Mouse (Mus musculus) gastrocnemius, postnatal 10 days (tissue): ENCODE data around the gene Ugp2. TPM values are rescaled to one million over a fixed set of nuclear protein-coding genes. Genes with fewer than 3 reads are reported as not detected.
"Not testable (repeated sequence)": the region's sequence is repeated elsewhere in the genome, so short reads cannot be mapped to it uniquely, and the experiment has no call there.

ENCODE experiments used
- DNase-seq: peaks from one replicate; pipeline ENCODE4 v3.0.0; 2021; ENCODE audit warnings: mixed read lengths
- microRNA-seq, 2 experiments: library from miRNA; unstranded; fragments of <30 nt; microRNA quantifications; one replicate each; pipeline ENCODE4 v1.2.0; 2021
- total RNA-seq, 2 experiments: library from RNA; stranded (reverse); gene quantifications; 2 replicates each; pipeline ENCODE4 v1.2.3; 2021

Ugp2 gene
- total RNA-seq, 2 experiments from 2014 or later: 290 to 306 TPM

DNA sequence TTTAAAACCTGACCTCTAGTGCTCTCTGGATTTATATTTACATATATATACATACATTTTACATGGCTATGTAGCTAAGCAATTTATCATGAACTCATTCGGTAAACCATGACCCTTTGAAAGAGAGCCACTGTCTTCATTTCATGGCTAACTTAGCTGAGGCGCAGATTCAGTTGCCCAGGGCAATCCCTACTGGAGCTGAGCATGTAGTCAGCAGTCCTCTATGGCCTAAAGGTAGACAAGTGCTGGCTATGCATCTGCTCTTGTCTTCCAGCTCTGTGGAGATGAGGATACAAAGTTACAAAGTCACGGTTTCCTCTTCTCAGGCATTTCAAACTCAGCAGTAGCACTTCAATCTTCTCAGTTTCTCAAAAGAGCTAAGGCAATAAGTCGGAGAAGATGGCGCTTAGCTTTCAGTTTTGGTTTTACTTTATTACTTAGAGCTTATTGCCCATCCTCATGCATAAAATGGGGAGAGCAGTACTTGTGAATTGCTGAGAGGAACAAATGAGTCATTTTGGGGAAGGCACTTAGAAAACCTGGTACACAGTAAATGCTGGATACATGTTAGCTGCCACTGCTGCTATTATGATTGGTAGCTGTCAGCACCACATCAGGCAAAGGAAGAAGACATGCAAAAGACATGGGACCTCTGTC, 38.2 kb downstream of the Ugp2 start:
- DNase-seq: no peak

DNA sequence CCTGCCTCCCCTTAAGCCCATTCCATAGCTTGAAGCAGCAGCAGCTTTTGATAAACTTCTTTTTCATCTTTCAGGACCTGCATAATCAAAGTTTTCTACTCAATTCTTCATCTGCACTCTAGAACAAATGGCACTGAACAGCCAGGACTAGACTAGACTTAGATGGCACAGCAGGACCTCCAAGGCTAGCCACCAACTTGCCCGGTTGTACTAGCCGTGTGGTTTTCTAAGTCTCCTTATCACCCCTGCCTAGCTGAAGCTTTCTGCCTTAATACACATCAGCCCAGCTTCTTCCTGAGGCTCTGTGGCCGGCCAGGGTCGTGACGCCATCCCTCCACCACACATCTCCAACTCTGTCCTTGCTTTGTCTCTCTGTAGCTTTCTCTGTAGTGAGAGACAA, 42.9 kb downstream of the Ugp2 start:
- no peak for DNase-seq

DNA sequence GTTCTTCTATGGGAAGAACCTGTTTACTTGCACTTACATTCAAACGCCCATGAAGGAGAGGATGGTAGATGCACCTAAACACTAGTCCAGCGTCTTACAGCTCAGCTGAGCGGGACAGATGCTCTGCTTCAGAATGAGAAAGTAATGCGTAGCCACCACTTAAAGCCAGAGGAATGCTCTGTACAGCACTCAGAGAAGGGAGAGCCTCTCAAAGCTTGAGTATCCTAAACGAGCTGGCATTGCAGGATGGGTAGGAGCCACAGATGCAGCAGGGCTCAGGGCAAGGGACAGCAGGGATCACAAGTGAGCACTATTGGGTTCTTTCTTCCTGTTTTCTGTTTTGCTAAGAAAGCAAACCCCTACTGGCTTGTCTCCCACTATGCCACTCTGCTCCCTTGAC, 43.5 kb downstream of the Ugp2 start:
- DNase-seq: no peak

DNA sequence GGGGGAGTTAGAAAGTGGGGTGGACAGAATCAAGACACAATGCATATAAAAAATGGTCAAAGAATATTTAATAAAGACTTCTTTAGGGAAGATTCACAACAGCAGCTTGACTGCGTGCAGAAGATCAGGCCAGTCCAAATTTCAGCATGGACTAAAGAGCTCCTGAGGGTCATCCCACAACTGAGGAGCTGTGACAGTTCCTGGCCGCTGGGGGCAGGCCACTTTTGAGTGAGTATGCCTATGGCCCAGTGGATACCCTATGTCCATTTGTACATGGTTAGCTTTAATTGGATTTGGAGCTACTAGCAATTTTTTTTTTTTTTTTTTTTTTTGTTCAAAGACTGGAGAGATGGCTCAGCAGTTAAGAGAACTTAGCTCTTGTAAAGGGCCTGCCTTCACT, 44.2 kb downstream of the Ugp2 start:
- DNase-seq: no peak

DNA sequence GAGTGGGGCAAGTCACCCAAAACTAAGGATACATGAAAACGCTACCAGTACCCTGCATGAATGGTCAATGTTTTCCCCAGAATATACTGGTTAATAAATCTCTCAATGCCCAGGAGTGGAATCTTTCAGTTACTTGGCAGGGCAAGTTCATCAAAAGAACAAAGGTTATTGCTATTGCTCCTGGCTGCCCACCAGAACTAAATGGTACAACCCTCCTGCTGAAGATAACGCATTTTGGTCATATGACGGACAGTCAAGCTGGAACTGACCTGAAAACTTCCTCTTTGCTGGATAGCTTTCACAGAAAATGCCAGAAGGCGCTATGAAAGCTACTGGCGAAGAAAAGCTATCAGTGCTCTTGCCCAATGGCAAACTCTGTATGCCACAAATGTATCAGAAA, 45.2 kb downstream of the Ugp2 start:
- no peak for DNase-seq

DNA sequence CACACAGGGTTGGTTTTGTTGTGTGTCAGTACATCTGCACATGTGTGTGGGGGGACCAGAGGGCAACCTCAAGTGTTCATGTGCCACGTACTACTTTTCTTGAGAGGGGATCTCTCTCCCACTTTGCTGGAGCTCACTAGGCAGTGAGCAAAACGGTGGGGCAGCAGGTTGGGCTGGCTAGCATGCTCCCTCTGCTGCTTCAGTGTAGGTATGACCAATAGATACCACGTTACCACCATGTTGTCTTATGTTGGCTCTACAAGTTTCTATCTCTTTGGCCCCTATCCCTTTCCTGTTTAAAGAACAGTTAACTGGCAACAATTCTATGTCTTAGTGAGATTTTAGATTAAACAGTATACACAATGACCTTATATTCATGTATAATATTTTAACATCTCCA, 48.7 kb downstream of the Ugp2 start:
- no peak for DNase-seq

DNA sequence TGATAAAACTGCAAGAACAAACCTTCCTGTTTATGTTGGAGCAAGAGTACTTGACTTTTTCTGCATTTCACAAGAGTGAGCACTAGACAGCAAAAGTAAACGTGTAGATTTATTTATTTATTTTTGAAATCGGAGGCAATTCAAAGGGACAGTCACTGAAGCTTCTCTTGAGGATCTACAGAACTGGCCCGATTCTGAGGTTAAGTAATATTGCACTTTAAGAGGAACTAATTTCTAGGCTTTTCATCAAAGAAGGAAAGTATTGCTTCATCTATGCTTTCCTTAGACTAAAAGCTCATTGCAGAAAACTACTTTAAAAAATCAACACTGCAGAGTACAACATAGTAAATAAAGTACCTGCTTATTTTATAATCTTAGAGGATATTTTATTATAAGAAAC, 49.4 kb downstream of the Ugp2 start:
- no peak for DNase-seq

DNA sequence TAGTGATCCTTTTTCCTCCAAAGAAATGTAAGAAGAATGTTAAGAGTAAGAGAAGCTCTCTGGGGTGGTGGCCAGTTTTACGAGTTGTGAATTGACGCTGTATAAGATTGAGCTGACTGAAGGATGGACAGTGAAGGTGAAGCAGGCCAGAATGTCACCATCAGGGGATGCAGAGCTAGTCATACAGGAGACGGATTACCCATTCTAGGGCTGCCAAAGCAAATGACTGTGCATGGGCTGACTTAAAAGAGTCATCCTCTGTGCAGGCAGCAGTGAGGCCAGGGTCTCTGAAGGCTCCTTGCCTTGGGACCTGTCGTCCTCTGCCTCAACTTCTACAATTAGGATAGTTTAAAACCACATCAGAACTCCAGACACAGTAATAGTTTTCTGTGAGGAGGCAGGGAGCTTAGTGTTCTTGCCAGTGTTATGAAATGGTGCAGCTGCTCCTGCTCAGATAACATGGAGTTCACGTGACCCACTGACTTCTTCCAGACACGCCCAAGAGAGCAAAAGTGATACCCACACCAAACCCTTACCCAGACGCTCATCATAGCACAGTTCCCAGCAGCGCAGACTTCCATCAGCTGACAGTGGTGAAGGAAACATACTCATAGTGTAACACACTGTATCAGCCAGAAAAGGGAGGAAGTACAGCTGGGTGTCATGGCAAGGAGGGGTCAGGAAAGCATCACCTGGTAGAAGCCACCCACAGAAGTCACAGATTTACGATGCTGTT, 56.9 kb downstream of the Ugp2 start:
- DNase-seq: peak; percentile 17

DNA sequence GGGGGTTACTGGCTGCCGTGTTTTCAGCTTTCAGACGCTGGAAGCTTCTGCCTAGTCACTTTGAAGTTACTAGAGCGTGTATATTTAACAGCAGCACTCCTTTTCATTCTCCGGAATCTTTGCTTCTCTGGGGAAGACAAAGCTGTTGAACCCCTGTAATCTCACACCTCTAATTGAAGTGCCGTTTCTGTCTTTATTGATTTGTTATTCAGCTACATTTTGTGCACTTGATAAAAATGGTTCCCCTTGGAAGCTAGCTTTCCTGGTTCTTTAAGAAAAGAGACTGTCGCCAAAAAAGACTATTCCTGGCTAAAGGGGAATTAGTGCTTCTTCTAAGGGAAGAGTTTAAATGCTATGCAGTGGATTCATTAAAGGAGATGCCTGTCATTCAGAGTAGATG, 61.5 kb downstream of the Ugp2 start:
- no peak for DNase-seq

DNA sequence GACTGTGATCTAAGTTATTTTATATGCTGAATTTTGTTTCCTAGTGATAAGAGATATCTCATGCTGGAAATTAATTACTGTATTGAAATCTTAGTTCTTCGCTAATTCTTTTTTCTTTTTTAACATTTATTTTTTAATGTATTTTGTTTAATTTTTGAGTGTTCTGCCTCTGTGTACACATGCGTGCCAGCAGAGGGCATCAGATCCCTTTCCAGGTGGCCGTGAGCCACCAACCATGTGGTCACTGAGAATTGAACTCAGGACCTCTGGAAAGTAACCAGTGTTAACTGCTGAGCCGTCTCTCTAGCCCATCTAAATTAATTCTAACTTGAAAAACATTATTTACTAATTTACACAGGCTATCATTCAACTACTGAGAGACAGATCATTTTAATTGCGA, 62.9 kb downstream of the Ugp2 start:
- no peak for DNase-seq

DNA sequence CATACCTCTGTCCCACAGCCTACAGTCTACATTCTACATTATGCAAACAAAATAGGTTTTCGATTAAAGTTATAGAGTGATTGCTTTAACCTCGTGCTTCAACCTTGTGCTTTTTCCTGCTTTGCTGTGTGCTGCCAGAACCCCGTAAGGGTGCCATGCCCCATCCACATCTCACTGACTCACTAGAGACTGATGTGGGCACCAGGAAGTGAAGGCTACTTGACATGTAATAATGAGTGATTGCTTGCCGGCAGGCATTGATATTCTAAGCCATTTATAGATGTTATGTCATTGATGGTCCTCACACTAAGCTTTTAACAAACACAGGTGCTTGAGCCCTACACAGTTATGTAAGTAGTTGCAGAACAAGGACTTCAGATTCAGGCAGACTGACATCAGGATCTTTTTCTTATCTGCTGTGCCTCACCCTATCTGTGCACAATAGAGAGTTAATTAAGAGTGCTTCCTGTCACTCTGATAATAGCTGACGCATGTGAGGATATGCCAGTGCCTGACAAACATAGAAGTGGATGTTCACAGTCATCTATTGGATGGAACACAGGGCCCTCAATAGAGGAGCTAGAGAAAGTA, 63.8 kb downstream of the Ugp2 start:
- no peak for DNase-seq

DNA sequence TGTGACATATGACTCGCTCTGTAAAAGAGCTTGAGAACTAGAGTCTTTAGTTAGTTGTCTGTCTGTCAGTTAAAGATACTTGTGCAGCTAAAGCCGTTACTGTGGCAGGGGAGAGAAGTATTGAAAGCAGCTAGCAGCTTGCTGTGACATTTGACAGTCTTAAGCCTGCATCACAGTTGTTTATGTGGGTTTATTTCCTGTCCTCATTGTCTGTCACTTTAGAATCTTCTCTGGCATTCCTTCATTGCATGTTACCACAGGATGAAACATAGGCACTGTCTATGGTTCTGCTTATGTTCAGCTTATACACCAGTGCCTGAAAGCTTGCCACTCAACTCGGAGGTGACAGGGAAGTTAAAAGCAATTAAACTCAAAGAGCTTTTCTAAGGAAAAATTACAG, 67.4 kb downstream of the Ugp2 start:
- DNase-seq: no peak

DNA sequence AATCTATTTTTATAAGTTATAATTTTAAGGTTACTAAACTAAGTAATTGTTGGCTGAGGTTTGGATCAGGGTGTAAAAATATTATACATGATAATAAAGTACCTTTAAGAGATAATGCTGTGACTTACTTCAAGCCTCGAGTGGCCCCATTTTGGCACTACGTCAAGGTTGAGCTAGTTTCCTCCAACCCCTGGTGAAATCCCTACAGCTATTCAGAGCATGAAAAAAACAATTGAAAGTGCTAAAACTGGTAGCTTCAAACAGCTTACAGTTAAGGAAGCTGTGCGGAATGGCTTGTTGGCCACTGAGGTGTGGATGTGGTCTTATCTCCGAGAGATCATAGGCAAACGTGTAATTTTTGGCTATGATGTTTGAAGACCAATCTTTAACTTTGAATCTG, 75.5 kb downstream of the Ugp2 start:
- DNase-seq: no peak

DNA sequence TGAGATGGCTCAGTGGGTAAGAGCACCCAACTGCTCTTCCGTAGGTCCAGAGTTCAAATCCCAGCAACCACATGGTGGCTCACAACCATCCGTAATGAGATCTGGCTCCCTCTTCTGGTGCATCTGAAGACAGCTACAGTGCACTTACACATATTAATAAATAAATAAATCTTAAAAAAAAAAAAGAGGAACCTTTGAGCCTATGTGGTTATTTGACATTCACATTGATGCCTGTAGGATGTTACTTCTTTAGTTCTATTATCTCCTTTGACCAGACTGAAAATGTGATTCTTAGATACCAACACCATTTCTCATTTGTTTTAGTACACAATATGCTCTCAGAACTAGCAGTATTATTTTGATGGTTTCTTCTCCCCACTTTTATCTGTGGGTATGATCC, 82.8 kb downstream of the Ugp2 start:
- not testable (repeated sequence) for DNase-seq

DNA sequence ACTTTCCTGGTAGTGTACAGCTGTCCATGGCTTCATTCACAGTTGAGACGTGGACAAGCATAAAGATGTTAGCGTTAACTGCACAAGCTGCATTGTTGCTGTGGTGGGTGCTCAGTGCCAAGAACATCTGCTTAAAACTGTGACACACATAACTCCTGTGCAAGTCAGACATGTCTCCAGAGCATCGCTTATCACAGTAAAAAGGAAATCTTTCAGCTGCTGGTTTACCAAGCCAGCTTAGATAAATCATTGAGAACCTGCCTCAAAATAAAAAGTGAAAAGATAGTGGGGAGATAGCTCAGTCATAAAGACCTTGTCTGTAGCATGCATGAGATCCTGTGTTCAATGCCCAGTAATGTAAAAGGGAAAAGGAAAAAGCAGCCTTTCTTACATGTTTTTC, 84.6 kb downstream of the Ugp2 start:
- DNase-seq: no peak

DNA sequence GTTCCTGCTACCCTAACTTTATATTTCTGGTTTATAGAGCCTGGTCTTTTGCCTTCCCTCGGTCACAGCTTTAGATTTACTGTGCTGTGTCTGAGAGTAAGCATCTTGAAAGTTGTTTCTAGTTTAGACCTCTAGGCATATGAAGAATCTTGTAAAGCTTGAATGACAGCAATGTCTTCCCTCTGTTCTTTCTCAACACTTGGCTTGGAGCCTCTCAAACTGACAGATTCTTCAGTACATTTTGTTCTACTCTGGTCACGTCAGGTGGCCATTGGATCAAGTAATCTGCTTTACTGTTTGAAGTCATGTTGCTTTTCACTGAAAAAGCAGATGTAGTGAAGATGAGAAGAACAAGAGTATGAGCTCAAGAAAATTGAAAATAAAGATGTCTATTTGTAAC, 94.8 kb downstream of the Ugp2 start:
- no peak for DNase-seq

Small RNA genes lying within 50 kb of the gene (microRNA-seq; reads per million reads assigned to microRNA genes)
- 0.75 to 1.3 reads per million in 2 experiments for gene Mir1933

Other genes starting within 250 kb of the Ugp2 start
- gene Vps54, start 131.9 kb downstream of the Ugp2 start, total RNA-seq: 10 to 100 TPM; 18.8 to 23.4 TPM
- 1 to 10 TPM; 4.6 to 5.0 TPM for gene Wdpcp, start 201.0 kb upstream of the Ugp2 start, total RNA-seq
- gene Mdh1, start 201.2 kb upstream of the Ugp2 start, total RNA-seq: 100 to 1,000 TPM; 419 to 455 TPM